Mouse (Mus musculus) cortical plate, adult 2 months (tissue): ENCODE data around the gene Timm44. TPM values are rescaled to one million over a fixed set of nuclear protein-coding genes. Genes with fewer than 3 reads are reported as not detected.

Experiments
- H3K27ac ChIP-seq: fragments of 200-500 bp; 2 replicates; pipeline ENCODE4 v1.5.1; 2012; ENCODE audit warnings: low read length, control low read depth, inconsistent platforms; ENCODE audit not compliant: insufficient read depth
- H3K4me1 ChIP-seq: fragments of 200-500 bp; 2 replicates; pipeline ENCODE4 v1.6.1; 2011; ENCODE audit warnings: low read length; ENCODE audit not compliant: control insufficient read depth, insufficient read depth
- H3K4me3 ChIP-seq: fragments of 200-500 bp; 2 replicates; pipeline ENCODE4 v1.5.1; 2011; ENCODE audit warnings: mild to moderate bottlenecking, low read length, control low read depth; ENCODE audit not compliant: insufficient read depth
- CTCF ChIP-seq: fragments of 200-500 bp; IDR thresholded peaks from 2 replicates; pipeline ENCODE4 v1.5.1; 2011; ENCODE audit warnings: mild to moderate bottlenecking, control low read depth, low read length; ENCODE audit not compliant: insufficient read depth; ENCODE audit errors: extremely low read depth
- POLR2A ChIP-seq: fragments of 200-500 bp; IDR thresholded peaks from 2 replicates; pipeline ENCODE4 v1.6.1; 2011; ENCODE audit warnings: mild to moderate bottlenecking, low read length, control low read depth; ENCODE audit not compliant: insufficient read depth; ENCODE audit errors: extremely low read depth
- polyA plus RNA-seq: library from polyadenylated mRNA; depleted of rRNA; stranded (reverse); fragments of >200 nt; gene quantifications from 2 replicates; pipeline ENCODE4 v1.2.3, GENCODE M21; 2012; rRNA removed

Timm44 gene
- polyA plus RNA-seq, 1 experiment = 92.9 TPM

DNA sequence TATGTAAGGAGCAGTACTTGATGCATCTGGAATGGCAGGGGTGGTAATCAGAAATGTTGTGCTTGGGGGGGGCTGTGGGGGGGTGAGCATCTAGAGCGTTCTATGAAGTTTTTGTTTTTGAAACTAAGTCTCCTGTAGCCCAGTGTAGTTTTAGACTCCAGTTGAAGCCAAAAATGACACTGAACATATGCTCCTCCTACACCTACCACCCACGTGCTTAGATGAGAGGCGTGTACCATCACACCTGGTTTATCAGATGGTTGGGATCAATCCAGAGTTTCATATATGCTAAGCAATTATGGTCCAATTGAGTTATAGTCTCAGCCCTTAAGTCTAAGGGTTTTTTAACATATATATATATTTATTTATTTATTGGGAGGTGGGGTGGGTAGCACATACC lies 56.1 kb downstream of the Timm44 start:
- H3K4me1 ChIP-seq = no peaks in the 10 kb centered on the region; the same call in 1 of the 2 replicates
- TF ChIP-seq CTCF (no peak), POLR2A (no peak)
- H3K4me3 ChIP-seq = no peak overlapping the region
- no peak overlapping the region for H3K27ac ChIP-seq

DNA sequence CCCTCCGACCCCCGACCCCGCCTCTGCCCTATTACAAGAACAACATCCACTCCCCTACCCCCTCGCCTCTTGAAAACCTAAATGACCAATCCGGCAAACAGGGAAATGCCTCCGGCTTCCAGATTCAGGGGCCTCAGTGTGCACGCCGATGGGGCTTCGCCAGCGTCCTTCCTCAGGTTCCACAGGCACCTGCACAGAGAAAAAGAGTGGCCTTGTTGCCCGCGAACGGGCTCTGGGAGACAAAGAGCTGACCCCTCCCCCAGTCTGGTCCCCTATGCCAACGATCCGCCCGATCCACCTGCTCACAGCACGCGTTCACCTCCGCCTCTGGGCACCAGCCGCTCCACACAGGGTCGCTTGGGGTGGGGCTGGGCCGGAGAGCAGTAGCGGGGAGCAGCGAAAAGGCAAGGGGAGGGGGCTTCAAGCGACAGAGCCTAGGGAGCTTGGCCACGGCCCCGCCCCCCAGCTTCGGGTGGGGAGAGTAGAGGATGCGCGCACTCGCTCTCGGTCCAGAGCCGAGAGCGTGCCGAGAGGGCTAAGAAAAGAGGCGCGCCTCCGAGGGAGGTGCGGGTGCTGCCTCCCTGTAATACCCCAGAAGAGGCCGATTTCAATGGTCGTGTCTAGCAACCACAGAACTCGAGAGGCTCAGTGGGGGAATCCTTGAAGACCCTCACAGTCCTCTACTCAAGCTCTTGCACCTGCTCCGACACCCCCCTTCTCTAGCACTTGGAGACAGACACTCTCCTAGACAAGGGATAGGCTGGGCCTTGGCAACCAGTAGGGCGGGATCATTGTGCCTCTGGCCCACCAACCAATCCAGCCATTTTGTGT lies 58.7 kb downstream of the Timm44 start, which contains the start of gene Prr36:
TSS of gene Prr36 (minus strand) at position 669 of the 831 bp plus-strand sequence.
- Histone ChIP-seq H3K4me1 (no peaks in the 10 kb centered on the region; the same call in 1 of the 2 replicates), H3K4me3 (peak within 1 kb of the TSS; percentile 74), H3K27ac (peak within 1 kb of the TSS; percentile 52; the same call in 1 of the 2 replicates)
- TF ChIP-seq POLR2A = no peak
- TF ChIP-seq CTCF = no peak

DNA sequence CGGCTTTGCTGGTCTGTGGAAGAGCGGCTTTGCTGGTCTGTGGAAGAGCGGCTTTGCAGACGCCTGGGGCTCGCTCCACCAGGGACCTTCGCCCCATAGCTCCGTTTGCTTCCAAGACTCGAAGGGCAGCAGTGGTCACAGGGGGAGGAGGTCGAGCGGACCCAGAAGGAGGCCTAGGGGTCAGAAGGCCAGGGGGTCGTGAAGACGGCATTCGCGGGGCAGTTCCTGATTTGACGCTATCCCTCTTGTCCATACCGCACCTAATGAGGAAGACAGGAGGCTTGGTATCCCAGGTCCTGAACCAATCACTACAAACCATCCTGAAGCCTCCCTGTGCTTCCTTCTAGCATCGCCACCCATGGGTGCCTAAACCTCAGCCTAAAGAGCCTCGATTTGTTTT lies 59.4 kb downstream of the Timm44 start:
- H3K4me1 ChIP-seq = no peaks in the 10 kb centered on the region; the same call in 1 of the 2 replicates
- peak overlapping the region; percentile 41; the same call in 1 of the 2 replicates for H3K27ac ChIP-seq
- TF ChIP-seq POLR2A = no peak; the same call in 1 of the 2 replicates
- TF ChIP-seq CTCF = no peak
- H3K4me3 ChIP-seq = peak overlapping the region; percentile 74

DNA sequence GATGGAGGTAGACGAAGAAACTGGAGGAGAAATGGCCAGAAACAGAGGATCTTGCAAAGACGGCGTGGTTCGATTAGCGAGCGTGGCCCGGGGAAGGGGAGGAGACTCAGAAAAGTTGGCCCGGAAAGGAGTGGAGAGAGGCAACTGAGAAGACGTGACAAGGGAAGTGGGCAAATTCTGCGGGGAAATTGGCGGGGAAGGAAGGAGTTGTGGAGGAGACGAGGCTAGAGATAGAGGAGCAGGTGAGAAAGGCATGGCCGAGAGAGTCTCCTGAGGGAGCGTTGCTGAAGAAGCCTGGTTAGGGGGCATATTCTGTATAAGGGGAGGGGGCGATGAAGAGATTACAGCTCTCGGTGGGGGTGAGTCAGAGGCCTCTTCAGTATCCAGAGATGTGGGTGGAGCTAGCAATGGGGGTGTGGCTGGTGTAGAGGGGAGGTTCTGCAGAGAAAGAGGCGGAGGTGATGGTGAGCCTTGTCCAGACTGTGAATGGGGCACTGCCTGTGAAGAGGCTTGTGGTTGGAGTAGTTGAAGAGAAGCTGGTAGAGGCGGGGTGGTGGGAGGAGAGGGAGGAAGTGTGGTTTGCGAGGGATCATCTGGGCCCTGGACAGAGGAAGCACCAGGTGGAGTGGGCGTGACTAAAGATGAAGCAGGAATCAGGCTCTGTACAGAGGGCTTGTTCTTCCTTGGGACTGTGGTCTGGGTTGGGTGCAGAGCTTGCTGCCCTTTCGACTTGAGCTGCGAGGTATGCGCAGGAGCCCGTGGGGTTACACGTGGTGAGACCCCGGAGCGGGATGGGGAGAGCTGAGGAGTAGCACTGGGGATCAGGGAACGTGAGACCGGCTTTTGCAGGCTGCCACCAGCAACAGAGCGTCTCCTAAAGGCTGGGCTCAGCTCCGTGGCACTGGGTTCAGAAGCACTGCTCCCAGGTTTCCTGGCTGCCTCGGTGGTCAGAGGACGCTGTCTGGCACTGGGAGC lies 61.4 kb downstream of the Timm44 start:
- Histone ChIP-seq H3K27ac (no peak overlapping the region), H3K4me1 (no peaks in the 10 kb centered on the region; the same call in 1 of the 2 replicates), H3K4me3 (no peak overlapping the region)
- TF ChIP-seq POLR2A = no peak
- TF ChIP-seq CTCF = no peak

DNA sequence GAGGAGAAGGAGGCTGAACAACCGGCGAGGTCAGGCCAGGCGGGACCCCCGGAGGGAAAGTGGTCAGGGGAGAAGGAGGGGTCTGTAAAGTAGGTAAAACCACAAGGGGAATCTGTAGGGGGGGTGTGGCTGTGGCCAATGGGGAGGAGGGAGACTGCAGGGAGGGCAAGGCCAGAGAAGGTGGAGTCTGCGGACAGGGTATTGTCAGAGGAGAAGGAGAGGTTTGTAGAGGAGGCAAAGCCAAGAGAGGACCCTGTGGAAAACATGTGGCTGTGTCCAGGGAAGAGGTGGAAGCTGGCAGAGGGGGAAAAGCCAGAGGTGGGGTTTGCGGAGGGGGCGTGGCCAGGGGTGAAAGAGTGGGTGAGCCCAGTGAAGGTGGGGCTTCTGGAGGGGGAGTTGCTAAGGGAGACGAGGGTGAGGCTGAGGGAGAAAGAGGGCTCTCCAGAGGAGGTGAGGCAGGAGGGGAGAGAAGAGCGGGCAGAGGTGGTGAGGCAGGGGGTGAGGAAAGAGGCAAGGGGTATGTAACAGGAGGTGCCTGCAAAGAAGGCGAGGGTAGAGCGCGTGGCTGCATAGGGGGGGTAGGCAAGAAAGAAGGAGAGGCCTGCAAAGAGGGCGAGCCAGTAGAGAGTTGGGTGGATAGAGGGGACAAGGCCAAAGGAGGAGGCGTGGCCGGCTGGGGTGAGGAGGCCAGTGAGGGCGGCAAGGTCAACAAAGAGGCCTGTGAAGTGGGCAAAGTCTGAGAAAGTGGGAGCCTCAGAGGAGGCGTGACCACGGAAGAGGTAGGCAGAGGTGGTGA lies 62.3 kb downstream of the Timm44 start:
- TF ChIP-seq POLR2A (no peak), CTCF (no peak)

DNA sequence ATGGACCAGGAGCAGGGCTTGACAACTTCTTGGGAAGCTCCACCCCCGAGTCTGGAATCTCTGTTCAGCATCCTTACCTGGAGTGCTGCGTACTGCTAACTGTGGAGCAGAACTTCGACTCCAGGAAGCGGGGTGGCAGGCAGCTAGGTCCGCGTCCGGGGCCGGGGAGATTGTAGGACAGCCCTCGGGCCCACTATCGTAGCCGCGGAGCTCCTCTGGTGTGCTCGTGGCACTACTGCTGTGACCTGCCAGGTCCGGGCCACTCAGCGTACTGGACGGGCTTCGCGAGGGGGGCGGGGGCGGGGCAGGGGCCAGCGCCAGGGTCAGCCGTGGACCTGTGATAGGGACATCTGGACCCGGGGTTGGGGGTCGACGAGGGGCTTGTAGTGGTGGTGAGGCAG lies 62.9 kb downstream of the Timm44 start:
- no peaks in the 10 kb centered on the region; the same call in 1 of the 2 replicates for H3K4me1 ChIP-seq
- no peak for TF ChIP-seq CTCF
- no peak for TF ChIP-seq POLR2A
- no peak overlapping the region for H3K27ac ChIP-seq
- H3K4me3 ChIP-seq = peak overlapping the region; percentile 21; the same call in 1 of the 2 replicates

More for the DNA sequence above, 62.3 kb downstream of the Timm44 start:
- H3K4me1 ChIP-seq = no peaks in the 10 kb centered on the region; the same call in 1 of the 2 replicates
- H3K27ac ChIP-seq = no peak overlapping the region
- peak overlapping the region; percentile 21; the same call in 1 of the 2 replicates for H3K4me3 ChIP-seq

DNA sequence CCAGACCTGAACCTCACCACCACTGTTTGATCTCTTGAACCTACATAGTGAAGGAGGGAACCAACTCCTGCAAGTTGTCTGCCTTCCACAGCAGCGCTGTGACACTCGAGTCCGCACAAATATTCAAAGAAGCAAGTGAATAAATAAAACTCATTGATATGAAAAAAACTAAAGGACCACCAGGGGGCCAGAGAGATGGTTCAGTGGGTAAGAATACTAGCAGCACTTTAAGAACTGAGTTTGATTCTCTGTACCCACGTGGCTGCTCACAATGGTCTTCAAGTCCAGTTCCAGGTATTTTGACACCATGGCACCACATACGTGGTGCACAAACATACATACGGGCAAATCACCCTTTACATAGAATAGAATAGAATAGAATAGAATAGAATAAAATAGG lies 64.6 kb downstream of the Timm44 start:
- Histone ChIP-seq H3K4me1 (no peaks in the 10 kb centered on the region; the same call in 1 of the 2 replicates), H3K27ac (no peak overlapping the region), H3K4me3 (no peak overlapping the region)
- TF ChIP-seq POLR2A = no peak
- TF ChIP-seq CTCF = no peak

Other genes starting within 250 kb of the Timm44 start
- 0.54 and 0.61 TPM in 2 replicates for gene Cd209f, start 170.1 kb downstream of the Timm44 start, polyA plus RNA-seq
- 0.09 and 0.23 TPM in 2 replicates for gene Cd209g, start 141.8 kb downstream of the Timm44 start, polyA plus RNA-seq
- gene Evi5l, start 109.3 kb downstream of the Timm44 start, polyA plus RNA-seq = 74.9 and 75.3 TPM in 2 replicates
- gene Prr36, start 58.5 kb downstream of the Timm44 start, polyA plus RNA-seq = 16.7 and 18.6 TPM in 2 replicates
- 0.04 TPM in 1 of 2 replicates, not detected in the other for gene Lrrc8e, start 49.1 kb downstream of the Timm44 start, polyA plus RNA-seq
- 60.4 and 60.6 TPM in 2 replicates for gene Map2k7, start 37.2 kb downstream of the Timm44 start, polyA plus RNA-seq
- 4.8 and 5.8 TPM in 2 replicates for gene Gm49320, start 37.0 kb downstream of the Timm44 start, polyA plus RNA-seq
- 26.4 and 27.5 TPM in 2 replicates for gene Tgfbr3l, start 27.7 kb downstream of the Timm44 start, polyA plus RNA-seq
- 48.8 and 48.9 TPM in 2 replicates for gene Snapc2, start 22.8 kb downstream of the Timm44 start, polyA plus RNA-seq
- 1,021 and 1,048 TPM in 2 replicates for gene Ctxn1, start 16.6 kb downstream of the Timm44 start, polyA plus RNA-seq
- gene Ccl25, start 49.3 kb upstream of the Timm44 start, polyA plus RNA-seq = 16.1 and 16.4 TPM in 2 replicates
- gene Elavl1, start 49.5 kb upstream of the Timm44 start, polyA plus RNA-seq = 35.1 and 35.6 TPM in 2 replicates
- gene Cers4, start 217.1 kb upstream of the Timm44 start, polyA plus RNA-seq = 56.0 and 62.6 TPM in 2 replicates